Mouse (Mus musculus) heart, embryonic 11.5 days (tissue): Measurements from ENCODE around the gene Wdr48. TPM values are rescaled to one million over a fixed set of nuclear protein-coding genes. Genes with fewer than 3 reads are reported as not detected.

Experiments used
- ATAC-seq: fragments of 200-750 bp; cut with Nextera tagmentation; replicated peaks from 2 replicates; pipeline ENCODE4 v1.8.0; 2017; ENCODE audit warnings: moderate library complexity; ENCODE audit not compliant: insufficient number of reproducible peaks, low FRiP score, low TSS enrichment
- H3K27ac ChIP-seq: fragments of 300-500 bp; sonication (generic); 2 replicates; pipeline ENCODE4 v1.5.1; 2014; ENCODE audit warnings: mild to moderate bottlenecking, low read depth, low read length
- H3K27me3 ChIP-seq: fragments of 300-500 bp; sonication (generic); 2 replicates; pipeline ENCODE4 v1.6.1; 2014; ENCODE audit warnings: mild to moderate bottlenecking, low read length, mixed read lengths; ENCODE audit not compliant: control insufficient read depth, insufficient read depth
- H3K36me3 ChIP-seq: fragments of 300-500 bp; sonication (generic); 2 replicates; pipeline ENCODE4 v1.6.1; 2014; ENCODE audit warnings: mild to moderate bottlenecking, low read length, moderate library complexity, mixed read lengths; ENCODE audit not compliant: control insufficient read depth, insufficient read depth
- H3K4me1 ChIP-seq: fragments of 300-500 bp; sonication (generic); 2 replicates; pipeline ENCODE4 v1.6.1; 2014; ENCODE audit warnings: low read length; ENCODE audit not compliant: control insufficient read depth, insufficient read depth
- H3K4me2 ChIP-seq: fragments of 300-500 bp; sonication (generic); 2 replicates; pipeline ENCODE4 v1.6.1; 2014; ENCODE audit warnings: mild to moderate bottlenecking, moderate library complexity
- H3K4me3 ChIP-seq: fragments of 300-500 bp; sonication (generic); 2 replicates; pipeline ENCODE4 v1.5.1; 2014; ENCODE audit warnings: low read depth, low read length
- H3K9ac ChIP-seq: fragments of 300-500 bp; sonication (generic); 2 replicates; pipeline ENCODE4 v1.6.1; 2014; ENCODE audit warnings: mild to moderate bottlenecking, low read depth, low read length, moderate library complexity
- H3K9me3 ChIP-seq: fragments of 300-500 bp; sonication (generic); replicated peaks from 2 replicates; pipeline ENCODE4 v1.6.1; 2016; ENCODE audit warnings: low read length; ENCODE audit not compliant: control insufficient read depth
- WGBS: fragments of 180-500 bp; shearing (Covaris S2); extraction: QIAGEN DNeasy Blood & Tissue Kit; methylation state at CpG from one replicate; pipeline ENCODE4 v1.1.7; 2014; ENCODE audit not compliant: insufficient replicate concordance; 5-methylcytosine and 5-hydroxymethylcytosine counted together
- polyA plus RNA-seq: library from polyadenylated mRNA; unstranded; fragments of >200 nt; fragmentation: Nextera tagmentation; extraction: Ambion mirVana; gene quantifications from 2 replicates; pipeline ENCODE4 v1.2.1, GENCODE M21; 2014

Wdr48 gene
- polyA plus RNA-seq, result 39.9 and 49.5 TPM in 2 replicates

- peak within 1 kb of the TSS; percentile 93 for H3K4me2 ChIP-seq
- no peaks in the 10 kb centered on the region for H3K36me3 ChIP-seq
- ATAC-seq, result peak; percentile 99
- 3% methylated on average over 34 of the region's 34 CpGs for WGBS
- H3K27me3 ChIP-seq, result no peaks in the 10 kb centered on the region
- peak within 1 kb of the TSS; percentile 90 for H3K9ac ChIP-seq
- peak within 1 kb of the TSS; percentile 99 for H3K4me3 ChIP-seq
- peak within 1 kb of the TSS; percentile 71 for H3K27ac ChIP-seq
- peaks cover 9% of the 10 kb centered on the region for H3K4me1 ChIP-seq
- no peaks in the 10 kb centered on the region for H3K9me3 ChIP-seq
These were observed at the start of gene Wdr48 for GRCm38 (mm10) chr9:119894339-119895009. Wdr48 (plus strand) TSS chr9:119894878.

- no peaks in the 10 kb centered on the region for H3K4me1 ChIP-seq
- WGBS, result 71% methylated on average over 6 of the region's 6 CpGs
- no peak overlapping the region for H3K4me2 ChIP-seq
- no peak overlapping the region for H3K4me3 ChIP-seq
- H3K9me3 ChIP-seq, result no peaks in the 10 kb centered on the region
- 0 out of 2 replicates have a peak, but pooled peaks cover 5% of the 10 kb centered on the region for H3K27me3 ChIP-seq
- H3K27ac ChIP-seq, result no peak overlapping the region
- H3K9ac ChIP-seq, result no peak overlapping the region
- no peaks in the 10 kb centered on the region for H3K36me3 ChIP-seq
- ATAC-seq, result no peak
These were observed 47.5 kb upstream of the Wdr48 start for GRCm38 (mm10) chr9:119847187-119847586.

- H3K9me3 ChIP-seq, result no peaks in the 10 kb centered on the region
- H3K27me3 ChIP-seq, result 0 out of 2 replicates have a peak, but pooled peaks cover 5% of the 10 kb centered on the region
- H3K4me1 ChIP-seq, result no peaks in the 10 kb centered on the region
- no peak overlapping the region for H3K4me3 ChIP-seq
- no peak overlapping the region for H3K9ac ChIP-seq
- no peak overlapping the region for H3K4me2 ChIP-seq
- H3K36me3 ChIP-seq, result no peaks in the 10 kb centered on the region
- no peak overlapping the region for H3K27ac ChIP-seq
- no peak for ATAC-seq
- WGBS, result 31% methylated on average over 7 of the region's 7 CpGs
These were observed 46.0 kb upstream of the Wdr48 start for GRCm38 (mm10) chr9:119848671-119849070.

GRCm38 (mm10) chr9:119849214-119849613, 45.5 kb upstream of the Wdr48 start:
- Histone ChIP-seq H3K27ac (no peak overlapping the region), H3K9me3 (no peaks in the 10 kb centered on the region), H3K36me3 (no peaks in the 10 kb centered on the region), H3K9ac (no peak overlapping the region), H3K4me1 (no peaks in the 10 kb centered on the region), H3K27me3 (0 out of 2 replicates have a peak, but pooled peaks cover 5% of the 10 kb centered on the region), H3K4me2 (no peak overlapping the region), H3K4me3 (no peak overlapping the region)
- 22% methylated on average over 8 of the region's 8 CpGs for WGBS
- ATAC-seq, result no peak

- no peaks in the 10 kb centered on the region for H3K9me3 ChIP-seq
- H3K36me3 ChIP-seq, result no peaks in the 10 kb centered on the region
- 0 out of 2 replicates have a peak, but pooled peaks cover 3% of the 10 kb centered on the region for H3K27me3 ChIP-seq
- H3K27ac ChIP-seq, result no peak overlapping the region
- no peak for ATAC-seq
- H3K4me2 ChIP-seq, result no peak overlapping the region
- 78% methylated on average over 10 of the region's 10 CpGs for WGBS
- H3K4me1 ChIP-seq, result no peaks in the 10 kb centered on the region
- H3K9ac ChIP-seq, result no peak overlapping the region
- H3K4me3 ChIP-seq, result no peak overlapping the region
These were observed 42.2 kb upstream of the Wdr48 start for GRCm38 (mm10) chr9:119852347-119853030.

- H3K36me3 ChIP-seq, result no peaks in the 10 kb centered on the region
- no peaks in the 10 kb centered on the region for H3K4me1 ChIP-seq
- 73% methylated on average over 2 of the region's 2 CpGs for WGBS
- H3K27me3 ChIP-seq, result no peaks in the 10 kb centered on the region
- no peak overlapping the region for H3K9ac ChIP-seq
- H3K4me2 ChIP-seq, result no peak overlapping the region
- H3K4me3 ChIP-seq, result no peak overlapping the region
- no peak overlapping the region for H3K27ac ChIP-seq
- no peak for ATAC-seq
- H3K9me3 ChIP-seq, result no peaks in the 10 kb centered on the region
These were observed 41.4 kb upstream of the Wdr48 start for GRCm38 (mm10) chr9:119853071-119853846.

GRCm38 (mm10) chr9:119854170-119854569, 40.5 kb upstream of the Wdr48 start:
- no peaks in the 10 kb centered on the region for H3K27me3 ChIP-seq
- H3K9me3 ChIP-seq, result no peaks in the 10 kb centered on the region
- no peaks in the 10 kb centered on the region for H3K4me1 ChIP-seq
- no peak overlapping the region for H3K4me3 ChIP-seq
- H3K27ac ChIP-seq, result no peak overlapping the region
- no peak overlapping the region for H3K4me2 ChIP-seq
- H3K36me3 ChIP-seq, result no peaks in the 10 kb centered on the region
- ATAC-seq, result no peak
- WGBS, result 53% methylated on average over 8 of the region's 8 CpGs
- no peak overlapping the region for H3K9ac ChIP-seq

GRCm38 (mm10) chr9:119887144-119887901, 7.4 kb upstream of the Wdr48 start:
- Histone ChIP-seq H3K36me3 (no peaks in the 10 kb centered on the region), H3K27me3 (no peaks in the 10 kb centered on the region), H3K9me3 (no peaks in the 10 kb centered on the region), H3K27ac (no peak overlapping the region), H3K4me1 (no peaks in the 10 kb centered on the region), H3K4me2 (no peak overlapping the region), H3K9ac (no peak overlapping the region), H3K4me3 (no peak overlapping the region)
- 67% methylated on average over 4 of the region's 4 CpGs for WGBS
- no peak for ATAC-seq
